Mouse (Mus musculus) myocyte (in vitro differentiated cells): ENCODE results near the gene Pttg1.

ENCODE experiments used
- POLR2A ChIP-seq: IDR thresholded peaks from one replicate; pipeline ENCODE4 v1.6.1; 2011; ENCODE audit warnings: low read depth, mild to moderate bottlenecking, control low read depth, moderate library complexity; ENCODE audit not compliant: insufficient read length
- USF1 ChIP-seq: IDR thresholded peaks from one replicate; pipeline ENCODE4 v1.6.1; 2011; ENCODE audit warnings: low read depth, mild to moderate bottlenecking, control low read depth, moderate library complexity

DNA sequence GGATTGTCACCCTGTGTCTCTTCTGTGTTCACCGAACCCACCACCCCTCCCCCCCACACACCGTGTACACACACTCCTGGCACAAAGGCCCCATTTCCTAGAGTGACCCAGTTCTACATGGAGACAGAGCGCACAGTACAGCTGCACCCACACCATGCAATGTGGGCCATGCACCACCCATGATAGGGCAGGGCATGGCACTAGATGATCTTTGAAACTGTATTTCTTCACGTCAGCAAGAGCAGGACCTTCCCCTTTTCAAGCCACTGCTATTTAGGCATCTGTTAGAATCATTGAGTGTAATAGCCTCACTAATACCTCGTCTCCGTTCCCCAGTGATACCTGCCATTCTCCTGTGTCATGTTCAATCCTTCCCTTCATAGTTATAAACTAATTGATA, 51.1 kb downstream of the Pttg1 start:
- TF ChIP-seq USF1: no peak
- TF ChIP-seq POLR2A: no peak
